Mouse (Mus musculus) frontal cortex, adult (tissue): ENCODE measurements at regions not wholly inside any gene's neighbourhood (a gene's known extent, or its start where the extent isn't known, plus 50 kb on each side); places are given as distances from the start of the nearest gene placed in this dataset.

Source experiments
- ATAC-seq: cut with Nextera tagmentation; 2 replicates; pipeline ENCODE4 v1.9.2; 2017; ENCODE audit warnings: mild to moderate bottlenecking, moderate library complexity, mixed read lengths; ENCODE audit not compliant: low TSS enrichment

GRCm38 (mm10) chr7:51281470-51281869, 229.4 kb upstream of the Ano5 start:
- ATAC-seq, result peak; percentile 65

- ATAC-seq, result no peak
These were observed 210.6 kb upstream of the Ano5 start for GRCm38 (mm10) chr7:51300238-51300637.

DNA sequence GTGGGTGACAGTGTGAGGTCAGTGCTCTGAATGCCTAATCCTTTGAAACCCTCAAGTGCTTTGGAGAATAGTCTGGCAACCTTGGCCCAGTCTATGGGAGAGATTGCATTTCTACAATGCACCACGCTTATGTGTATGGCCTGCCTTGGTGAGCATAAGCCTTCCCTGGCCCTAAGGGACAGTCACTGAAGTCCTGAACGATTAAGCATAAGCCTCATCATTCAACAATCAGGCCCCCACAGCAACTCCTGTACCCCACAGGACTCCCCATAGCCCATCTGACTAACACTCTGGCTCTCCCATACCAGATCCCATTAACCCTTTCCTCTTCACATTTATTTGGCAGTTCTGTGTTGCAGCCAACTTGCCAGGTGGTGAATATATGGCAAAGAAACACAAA, 203.1 kb upstream of the Ano5 start:
- no peak for ATAC-seq

GRCm38 (mm10) chr7:51310191-51310590, 200.6 kb upstream of the Ano5 start:
- ATAC-seq, result no peak

- ATAC-seq, result no peak
These were observed 170.8 kb upstream of the Ano5 start for GRCm38 (mm10) chr7:51339841-51340540.

- ATAC-seq, result no peak
These were observed 163.3 kb upstream of the Ano5 start for GRCm38 (mm10) chr7:51347521-51347920.

- peak; percentile 87 for ATAC-seq
These were observed 150.7 kb upstream of the Ano5 start for GRCm38 (mm10) chr7:51360134-51360533.

- ATAC-seq, result no peak
These were observed 133.2 kb upstream of the Ano5 start for GRCm38 (mm10) chr7:51377584-51377983.
